Mouse (Mus musculus) left cerebral cortex, adult 2 months (tissue): ENCODE results near the gene Tbl1x. TPM values are rescaled to one million over a fixed set of nuclear protein-coding genes. Genes with fewer than 3 reads are reported as not detected.
"Not testable (repeated sequence)": the region's sequence is repeated elsewhere in the genome, so short reads cannot be mapped to it uniquely, and the experiment has no call there.

Experiments
- DNase-seq, 2 experiments: peaks; one replicate each; pipeline ENCODE4 v3.0.0; 2021 to 2022; ENCODE audit warnings: low spot score in 2 of 2, mixed read lengths in 1 of 2; ENCODE audit errors: extremely low spot score in 1 of 2
- H3K27ac ChIP-seq: fragments of 200-600 bp; 2 replicates; pipeline ENCODE4 v1.8.1; 2022
- H3K4me3 ChIP-seq: fragments of 200-600 bp; 2 replicates; pipeline ENCODE4 v1.8.1; 2022
- CTCF ChIP-seq: fragments of 200-600 bp; IDR thresholded peaks from 2 replicates; pipeline ENCODE4 v1.8.1; 2022; ENCODE audit warnings: antibody characterized with exemption, mild to moderate bottlenecking, moderate library complexity
- intact Hi-C: fragments of 180-260 bp; cut with DNase I; formaldehyde crosslinking; loops from one replicate; pipeline ENCODE4 v1.15.1; 2025
- total RNA-seq, 2 experiments: library from RNA; stranded (reverse); gene quantifications; 2 replicates each; pipeline ENCODE4 v1.2.3; 2021

The Tbl1x gene
- total RNA-seq, 2 experiments from 2014 or later: 49.6 TPM

DNA sequence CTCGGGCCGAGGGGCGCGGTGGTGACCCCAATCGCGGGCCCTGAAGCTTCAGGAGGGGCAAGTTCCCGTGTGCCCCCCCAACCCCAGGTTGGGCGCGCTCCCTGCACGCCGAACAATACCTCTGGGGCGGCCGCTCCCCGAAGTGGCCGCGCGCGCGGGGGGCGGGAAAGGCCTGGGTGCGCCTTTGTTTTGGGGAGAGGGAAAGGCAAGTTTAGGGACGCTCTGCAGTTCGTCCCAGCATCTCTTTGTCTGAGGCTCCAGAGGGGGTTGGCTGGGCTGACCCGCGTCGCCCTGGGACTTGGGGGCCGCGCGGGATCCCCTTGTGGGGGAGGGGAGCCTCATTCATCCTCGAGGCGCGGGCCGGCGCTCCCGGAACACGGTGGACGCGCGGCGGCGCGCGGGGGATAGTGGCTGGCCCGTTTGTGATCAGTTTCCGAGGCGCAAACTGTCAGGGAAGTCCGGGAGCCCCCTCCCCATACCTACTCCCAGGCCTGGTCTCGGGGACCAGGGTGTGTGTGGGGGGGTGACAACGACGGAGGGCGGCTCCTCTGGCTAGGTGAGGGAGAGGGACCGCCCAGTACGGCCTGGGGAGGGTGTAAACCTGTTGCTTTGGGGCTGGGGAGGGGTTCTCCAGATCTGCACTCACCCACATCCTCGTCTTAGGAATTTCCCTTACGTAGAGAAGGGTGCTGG is 634 bp downstream of the Tbl1x start:
- H3K27ac ChIP-seq: peak overlapping the region; percentile 92
- peak overlapping the region; percentile 68 for H3K4me3 ChIP-seq
- no peak for TF ChIP-seq CTCF
- intact Hi-C loops: loop anchor here (2.0 to 10.0 kb wide), 3 partner anchors 57 to 717 kb away; no protein-coding TSS in a partner anchor
- peak; percentile 22 to 25 for DNase-seq

DNA sequence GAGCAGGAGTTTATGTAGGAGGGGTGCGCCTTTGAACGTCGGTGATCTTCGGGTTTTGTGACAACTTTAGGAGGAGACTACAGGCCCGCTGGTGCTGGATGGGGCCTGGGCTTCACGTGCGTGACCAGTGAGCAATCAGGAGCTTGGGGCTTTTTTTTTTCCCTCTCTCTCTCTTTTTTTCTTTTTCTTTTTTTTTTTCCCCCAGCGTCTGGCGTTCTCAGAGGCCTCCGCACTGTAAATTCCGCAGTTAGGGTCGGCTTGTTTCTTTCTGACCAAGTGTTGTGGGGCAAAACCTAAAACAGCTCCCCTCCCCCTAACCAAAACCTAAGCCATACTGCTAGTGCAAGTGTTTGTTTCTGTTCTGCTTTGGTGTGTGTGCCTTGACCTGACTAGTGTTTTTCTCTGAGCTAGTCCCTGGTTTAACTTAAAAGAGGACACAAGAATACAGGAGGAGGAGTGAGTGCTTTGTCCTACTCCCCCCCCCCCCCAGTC is 1.2 kb downstream of the Tbl1x start:
- Histone ChIP-seq H3K27ac (peak overlapping the region; percentile 92), H3K4me3 (peak overlapping the region; percentile 68)
- no peak for DNase-seq
- intact Hi-C loops: loop anchor here (2.0 to 10.0 kb wide), 3 partner anchors 57 to 717 kb away; no protein-coding TSS in a partner anchor
- no peak for TF ChIP-seq CTCF

DNA sequence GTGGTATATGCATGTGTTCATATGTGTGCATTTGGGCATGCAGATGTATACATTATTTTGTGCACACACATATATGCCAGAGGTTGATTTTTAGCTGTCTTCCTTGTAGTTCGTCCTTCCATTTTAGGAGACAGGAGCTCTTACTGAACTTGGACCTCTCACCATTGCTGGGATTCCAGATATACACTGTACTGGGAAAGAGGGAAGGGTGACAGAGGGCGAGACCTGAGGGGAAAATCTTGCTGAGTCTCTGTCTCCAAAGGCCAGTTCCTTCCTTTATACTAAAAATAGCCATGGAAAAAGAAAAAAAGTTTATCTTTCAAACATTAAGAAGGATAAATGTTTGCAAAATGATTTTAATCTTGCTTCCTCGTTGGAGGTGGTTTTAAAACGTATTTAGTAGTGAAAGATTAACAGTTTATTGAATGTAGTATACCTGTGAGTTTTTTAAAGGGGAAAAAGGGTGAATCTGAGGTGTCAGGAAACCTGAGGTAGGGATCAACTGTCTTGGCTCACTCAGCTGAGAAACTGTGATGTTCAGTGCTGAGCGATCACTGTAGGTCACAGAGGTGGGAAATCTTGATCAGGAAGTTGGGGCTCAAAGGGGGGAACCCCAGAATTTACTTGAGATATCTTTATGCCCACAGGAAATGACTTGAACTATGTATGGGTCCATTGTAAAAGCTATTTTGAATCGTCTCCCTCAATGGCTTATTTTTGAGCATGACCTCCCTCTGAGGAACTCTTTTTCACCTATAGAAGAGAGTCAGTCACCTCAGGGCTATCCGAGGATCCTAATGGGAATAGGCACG is 6.7 kb downstream of the Tbl1x start:
- intact Hi-C loops: loop anchor here (10.0 kb wide), 1 partner anchor 723 kb away; no protein-coding TSS in a partner anchor
- TF ChIP-seq CTCF: no peak
- DNase-seq: no peak
- Histone ChIP-seq H3K27ac (no peak overlapping the region), H3K4me3 (no peak overlapping the region)

GRCm38 (mm10) chrX:77518929-77519328 is 8.1 kb downstream of the Tbl1x start:
- DNase-seq: no peak
- no peak for TF ChIP-seq CTCF
- no peak overlapping the region for H3K4me3 ChIP-seq
- no peak overlapping the region for H3K27ac ChIP-seq
- intact Hi-C loops: loop anchor here (10.0 kb wide), 1 partner anchor 724 kb away; no protein-coding TSS in a partner anchor

DNA sequence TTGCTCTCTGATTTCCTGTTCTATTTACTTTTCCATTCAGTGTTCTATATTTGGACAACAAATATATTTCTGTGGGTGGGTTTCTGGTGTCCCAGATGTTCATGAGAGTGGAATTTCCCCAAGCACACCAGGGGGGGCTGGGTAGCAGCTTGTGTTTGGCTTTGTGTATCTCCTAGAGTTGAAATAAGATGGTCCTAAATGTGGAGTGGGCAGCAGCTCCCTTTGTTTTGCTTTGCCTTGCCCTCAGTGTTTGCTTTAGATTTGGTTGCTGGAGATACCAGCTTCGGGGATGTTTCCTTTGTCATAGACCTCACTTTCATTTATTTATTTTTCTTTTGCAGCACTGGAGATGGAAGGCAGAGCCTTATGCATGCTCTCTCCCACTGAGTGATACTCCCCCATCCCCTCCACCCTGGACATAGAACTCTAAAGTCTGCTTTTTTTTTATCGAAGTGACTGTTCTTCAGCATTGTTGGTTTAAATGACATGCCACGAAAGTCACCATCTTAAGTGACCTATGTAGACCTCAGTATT is 12.1 kb downstream of the Tbl1x start:
- Histone ChIP-seq H3K4me3 (no peak overlapping the region), H3K27ac (no peak overlapping the region)
- intact Hi-C loops: no loop called here
- TF ChIP-seq CTCF: no peak
- DNase-seq: no peak

GRCm38 (mm10) chrX:77525179-77525578 is 14.4 kb downstream of the Tbl1x start:
- Histone ChIP-seq H3K4me3 (no peak overlapping the region), H3K27ac (no peak overlapping the region)
- TF ChIP-seq CTCF: no peak
- no peak for DNase-seq
- intact Hi-C loops: no loop called here

- intact Hi-C loops: no loop called here
- no peak for DNase-seq
- no peak overlapping the region for H3K27ac ChIP-seq
- H3K4me3 ChIP-seq: no peak overlapping the region
- no peak for TF ChIP-seq CTCF
These were observed 17.6 kb downstream of the Tbl1x start for GRCm38 (mm10) chrX:77528401-77528800.

DNA sequence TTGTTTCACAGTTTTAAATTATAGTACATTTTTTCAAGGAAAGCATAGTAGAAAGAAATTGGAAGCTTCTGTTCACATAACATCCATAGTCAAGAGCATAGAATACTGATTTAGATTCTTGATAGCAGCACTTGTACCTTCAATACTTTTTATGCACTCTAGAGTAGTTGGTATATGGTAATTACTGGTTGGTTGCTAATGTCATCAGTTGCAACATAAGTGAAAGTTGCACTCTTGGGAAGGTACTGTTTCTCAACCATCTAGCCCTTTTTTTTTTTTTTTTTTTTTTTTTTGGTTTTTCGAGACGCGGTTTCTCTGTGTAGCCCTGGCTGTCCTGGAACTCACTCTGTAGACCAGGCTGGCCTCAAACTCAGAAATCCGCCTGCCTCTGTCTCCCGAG is 20.2 kb downstream of the Tbl1x start:
- Histone ChIP-seq H3K4me3 (no peak overlapping the region), H3K27ac (no peak overlapping the region)
- intact Hi-C loops: no loop called here
- DNase-seq: no peak
- TF ChIP-seq CTCF: no peak

GRCm38 (mm10) chrX:77533922-77534321 is 23.1 kb downstream of the Tbl1x start:
- TF ChIP-seq CTCF: no peak
- Histone ChIP-seq H3K27ac (no peak overlapping the region), H3K4me3 (no peak overlapping the region)
- intact Hi-C loops: no loop called here
- DNase-seq: no peak

GRCm38 (mm10) chrX:77539770-77540169 is 29.0 kb downstream of the Tbl1x start:
- DNase-seq, H3K27ac ChIP-seq, H3K4me3 ChIP-seq, intact Hi-C loops: not testable (repeated sequence)

DNA sequence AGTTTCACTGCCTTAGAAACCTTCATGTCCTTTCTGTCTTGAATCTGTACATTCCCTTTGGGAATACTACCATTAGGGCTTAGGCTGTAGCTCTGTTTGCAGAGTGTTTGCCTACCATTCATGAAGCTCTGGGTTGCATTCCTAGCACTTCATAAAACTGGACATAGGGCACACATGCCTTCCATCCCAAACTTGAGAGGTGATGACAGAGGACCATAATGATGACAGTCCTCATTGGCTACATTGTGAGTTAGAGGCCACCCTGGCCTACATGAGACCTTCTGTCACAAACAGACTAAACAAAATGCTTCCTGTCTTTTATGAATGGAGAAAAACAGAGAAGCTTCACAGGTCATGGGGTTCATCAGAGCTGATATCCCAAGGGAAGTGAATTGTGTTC is 33.2 kb downstream of the Tbl1x start:
- Histone ChIP-seq H3K27ac (no peak overlapping the region), H3K4me3 (no peak overlapping the region)
- intact Hi-C loops: no loop called here
- DNase-seq: no peak
- TF ChIP-seq CTCF: no peak

GRCm38 (mm10) chrX:77544550-77544949 is 33.7 kb downstream of the Tbl1x start:
- no peak overlapping the region for H3K4me3 ChIP-seq
- no peak for DNase-seq
- H3K27ac ChIP-seq: no peak overlapping the region
- intact Hi-C loops: no loop called here
- TF ChIP-seq CTCF: no peak
